In genomic region chr11:76992886-76993285, GRCm38 (mm10) we compare ENCODE assay signal across 11 mouse cellular contexts. TPM values are rescaled to one million over a fixed set of nuclear protein-coding genes. Genes with fewer than 3 reads are reported as not detected.
DNase-seq lines count a peak whose midpoint lies in the region; ATAC-seq and TF ChIP-seq lines count a peak whose summit lies in the region.
"Had no signal": no experiment of that assay in that cellular context is flagged by ENCODE, and none has a peak within 500 bp of the region (broad histone marks: within the 10 kb centered on the region; RNA-seq: fewer than 3 reads in every experiment).

No protein-coding gene starts in this region.

- no peaks in the 10 kb centered on the region for H3K9me3 ChIP-seq in neural tube, embryonic 13.5 days
- H3K9me3 ChIP-seq in heart, embryonic 11.5 days (replicated peaks; ENCODE audit: control insufficient read depth, low read length): no peaks in the 10 kb centered on the region
- H3K9me3 ChIP-seq: heart, embryonic 15.5 days had no signal

- H3K36me3 ChIP-seq in neural tube, embryonic 13.5 days: peaks cover 7% of the 10 kb centered on the region
- H3K36me3 ChIP-seq in spleen, adult 2 months (ENCODE audit: control insufficient read depth, insufficient read depth, low read length): peaks cover 3% of the 10 kb centered on the region; the same call in 1 of the 2 replicates
- H3K36me3 ChIP-seq in heart, embryonic 11.5 days (ENCODE audit: control insufficient read depth, insufficient read depth, low read length): peaks cover 2% of the 10 kb centered on the region; the same call in 1 of the 2 replicates

- 0 out of 2 replicates have a peak overlapping the region, but pooled peaks have one; percentile 23 for H3K9ac ChIP-seq in neural tube, embryonic 13.5 days
- no peak overlapping the region for H3K9ac ChIP-seq in heart, embryonic 11.5 days (ENCODE audit: low read depth, low read length)
- H3K9ac ChIP-seq: heart, embryonic 15.5 days had no signal

- 43% methylated on average over 4 of the region's 4 CpGs for WGBS in neural tube, embryonic 13.5 days
- WGBS in spleen, adult 2 months: 2% methylated on average over 4 of the region's 4 CpGs
- WGBS in heart, embryonic 11.5 days (ENCODE audit: insufficient replicate concordance): 30% methylated on average over 4 of the region's 4 CpGs

- no peak for ATAC-seq in neural tube, embryonic 13.5 days (ENCODE audit: low read depth)
- ATAC-seq in hematopoietic stem cell, adult 5-6 weeks (replicated peaks in 1 of 2; ENCODE audit: insufficient read depth in 1 of 2, low FRiP score in 2 of 2, low TSS enrichment in 1 of 2, low read depth in 1 of 2, poor library complexity in 2 of 2, severe bottlenecking in 2 of 2): peak; percentile 80
- no peak for ATAC-seq in heart, embryonic 11.5 days (replicated peaks; ENCODE audit: insufficient number of reproducible peaks, low FRiP score, low TSS enrichment)

- DNase-seq in neural tube, embryonic 10.5 days (ENCODE audit: extremely low spot score, low spot score): no peak
- DNase-seq in spleen, adult 2 months (ENCODE audit: low read depth in 1 of 2, low spot score in 2 of 2): peak; percentile 63 to 80
- DNase-seq in embryo, embryonic 10.5 days (ENCODE audit: low spot score): no peak
- DNase-seq in adrenal gland, postnatal 14 days: no peak
- DNase-seq: cerebellum, postnatal 14 days; kidney, adult 9 months had no signal

- peaks cover 27% of the 10 kb centered on the region for H3K27me3 ChIP-seq in neural tube, embryonic 13.5 days
- H3K27me3 ChIP-seq in spleen, adult 2 months (ENCODE audit: control insufficient read depth, insufficient read depth, low read length): peaks cover 8% of the 10 kb centered on the region
- peaks cover 14% of the 10 kb centered on the region for H3K27me3 ChIP-seq in heart, embryonic 11.5 days (ENCODE audit: control insufficient read depth, insufficient read depth, low read length)

- no peak for TF ChIP-seq POLR2A in spleen, adult 2 months (IDR thresholded peaks at IDR 0.05; ENCODE audit: low read depth, low read length)

- no peak overlapping the region for H3K4me3 ChIP-seq in neural tube, embryonic 13.5 days
- H3K4me3 ChIP-seq in spleen, adult 2 months (ENCODE audit: extremely low read depth, insufficient read depth, insufficient read length): no peak overlapping the region
- H3K4me3 ChIP-seq in heart, embryonic 11.5 days (ENCODE audit: low read depth, low read length): no peak overlapping the region
- H3K4me3 ChIP-seq: heart, embryonic 15.5 days had no signal

- H3K4me2 ChIP-seq in neural tube, embryonic 13.5 days: no peak overlapping the region
- H3K4me2 ChIP-seq in heart, embryonic 11.5 days: no peak overlapping the region
- H3K4me2 ChIP-seq: heart, embryonic 15.5 days had no signal

- H3K4me1 ChIP-seq in neural tube, embryonic 13.5 days (replicated peaks): peaks cover 12% of the 10 kb centered on the region
- peaks cover 9% of the 10 kb centered on the region; the same call in 1 of the 2 replicates for H3K4me1 ChIP-seq in spleen, adult 2 months (ENCODE audit: control insufficient read depth, insufficient read depth, insufficient read length)
- H3K4me1 ChIP-seq in heart, embryonic 11.5 days (ENCODE audit: control insufficient read depth, insufficient read depth, low read length): 0 out of 2 replicates have a peak, but pooled peaks cover 3% of the 10 kb centered on the region

- H3K27ac ChIP-seq in neural tube, embryonic 13.5 days (replicated peaks): no peak overlapping the region
- no peak overlapping the region for H3K27ac ChIP-seq in spleen, adult 2 months (ENCODE audit: insufficient read depth, low read length)
- H3K27ac ChIP-seq in heart, embryonic 11.5 days (ENCODE audit: low read depth, low read length): no peak overlapping the region
- H3K27ac ChIP-seq: heart, embryonic 15.5 days; macrophage had no signal

- no peak for TF ChIP-seq CTCF in spleen, adult 2 months (IDR thresholded peaks at IDR 0.05; ENCODE audit: extremely low read depth, insufficient read depth, insufficient read length, insufficient replicate concordance)

RNA-seq across cellular contexts. Expression of gene Slc6a4, which starts 5.5 kb away (rescaled TPM):
- 0.25 and 0.36 TPM in 2 replicates for polyA plus RNA-seq in neural tube, embryonic 13.5 days (2015; fragmentation: Nextera tagmentation; extraction: Ambion mirVana)
- not detected in 2 replicates for total RNA-seq in hematopoietic stem cell, adult 5-6 weeks (2017)
- polyA plus RNA-seq in spleen, adult 2 months (2012; rRNA removed): 6.1 and 6.2 TPM in 2 replicates
- total RNA-seq in adrenal gland, postnatal 14 days (2021): 37.1 and 38.4 TPM in 2 replicates
- polyA plus RNA-seq in heart, embryonic 11.5 days (2014; fragmentation: Nextera tagmentation; extraction: Ambion mirVana): 1.5 and 2.2 TPM in 2 replicates

Comparison
In these comparisons a context has a peak if more than half of its experiments do, and no peak if none do; other contexts are left out.
1. ATAC-seq: peak in hematopoietic stem cell, adult 5-6 weeks (2 of 2); none in neural tube, embryonic 13.5 days (single experiment) and heart, embryonic 11.5 days (single experiment).
2. DNase-seq: peak in spleen, adult 2 months (2 of 2); none in neural tube, embryonic 10.5 days (single experiment), embryo, embryonic 10.5 days (single experiment) and adrenal gland, postnatal 14 days (single experiment).